22 mouse cellular contexts compared by ENCODE assay signal in genomic region chr8:91486394-91486793, GRCm38 (mm10).
A peak's percentile ranks its signal among the peaks of the same experiment; 100 is the strongest.
DNase-seq lines count a peak whose midpoint lies in the region; TF ChIP-seq lines count a peak whose summit lies in the region.
"Had no signal": no experiment of that assay in that cellular context is flagged by ENCODE, and none has a peak within 500 bp of the region (broad histone marks: within the 10 kb centered on the region; RNA-seq: fewer than 3 reads in every experiment).

No protein-coding gene starts in this region.

- TF ChIP-seq CTCF in lung, adult 2 months (IDR thresholded peaks at IDR 0.05; ENCODE audit: insufficient read depth, low read length) = no peak

- TF ChIP-seq POLR2A in lung, adult 2 months (IDR thresholded peaks at IDR 0.05; ENCODE audit: borderline replicate concordance, extremely low read depth, low read depth, low read length) = no peak

- H3K4me3 ChIP-seq in lung, adult 2 months (replicated peaks; ENCODE audit: extremely low read depth, low read depth, low read length) = no peak overlapping the region
- H3K4me3 ChIP-seq: embryonic facial prominence, embryonic 13.5 days; embryonic facial prominence, embryonic 15.5 days; erythroblast, embryonic 14.5 days; forebrain, embryonic 10.5 days; forebrain, embryonic 12.5 days had no signal

- no peaks in the 10 kb centered on the region; the same call in 1 of the 2 replicates for H3K4me1 ChIP-seq in lung, adult 2 months (ENCODE audit: control insufficient read depth, insufficient read depth, low read length)

- peak; percentile 24 for DNase-seq in kidney, adult 9 months
- no peak for DNase-seq in kidney, postnatal 25 days
- peak; percentile 48 for DNase-seq in lung, adult 2 months
- no peak for DNase-seq in lung, postnatal 14 days
- DNase-seq in lung, postnatal 25 days (ENCODE audit: low spot score) = peak; percentile 62
- no peak for DNase-seq in right cerebral cortex, adult 18-20 months
- no peak for DNase-seq in urinary bladder, postnatal 10 days (ENCODE audit: low spot score)
- DNase-seq: adrenal gland, adult 2 months; adrenal gland, postnatal 10 days; adrenal gland, postnatal 25 days; cerebellum, adult 11 months; cerebellum, adult 18-20 months; cerebellum, adult 8-10 months; cerebellum, adult 9-11 months; cerebellum, postnatal 14 days; cerebellum, postnatal 36 days; embryo, embryonic 11 days had no signal

- 63% methylated on average over 4 of the region's 4 CpGs for WGBS in lung, adult 2 months

Comparison
In these comparisons a context has a peak if more than half of its experiments do, and no peak if none do; other contexts are left out.
1. DNase-seq: peak in kidney, adult 9 months (single experiment), lung, adult 2 months (single experiment) and lung, postnatal 25 days (single experiment); none in kidney, postnatal 25 days (0 of 2), lung, postnatal 14 days (single experiment), right cerebral cortex, adult 18-20 months (single experiment) and urinary bladder, postnatal 10 days (single experiment).